Mouse (Mus musculus) left cerebral cortex, postnatal 14 days (tissue): ENCODE data around the gene Dhx37. TPM values are rescaled to one million over a fixed set of nuclear protein-coding genes. Genes with fewer than 3 reads are reported as not detected.
"Not testable (repeated sequence)": the region's sequence is repeated elsewhere in the genome, so short reads cannot be mapped to it uniquely, and the experiment has no call there.

Source experiments
- DNase-seq, 2 experiments: peaks; one replicate each; pipeline ENCODE4 v3.0.0; 2021 to 2022; ENCODE audit warnings: low spot score in 2 of 2, mixed read lengths in 1 of 2
- intact Hi-C: fragments of 180-260 bp; cut with DNase I; formaldehyde crosslinking; loops from one replicate; pipeline ENCODE4 v1.15.1; 2025
- total RNA-seq, 2 experiments: library from RNA; stranded (reverse); gene quantifications; 2 replicates each; pipeline ENCODE4 v1.2.3; 2021

Gene Dhx37
- total RNA-seq, 2 experiments from 2014 or later = 10.1 to 10.9 TPM

GRCm38 (mm10) chr5:125456100-125456499 lies 22.2 kb upstream of the Dhx37 start:
- intact Hi-C loops = no loop called here
- no peak for DNase-seq

GRCm38 (mm10) chr5:125452573-125452972 lies 18.7 kb upstream of the Dhx37 start:
- intact Hi-C loops = no loop called here

GRCm38 (mm10) chr5:125449306-125449705 lies 15.4 kb upstream of the Dhx37 start:
- DNase-seq = peak; percentile 44 to 61
- intact Hi-C loops = no loop called here

More at GRCm38 (mm10) chr5:125452573-125452972, 18.7 kb upstream of the Dhx37 start:
- DNase-seq = no peak

- intact Hi-C loops = no loop called here
- DNase-seq = no peak
These were observed 14.7 kb upstream of the Dhx37 start for GRCm38 (mm10) chr5:125448631-125449030.

GRCm38 (mm10) chr5:125448026-125448425 lies 14.1 kb upstream of the Dhx37 start:
- DNase-seq = no peak
- intact Hi-C loops = no loop called here

- intact Hi-C loops = no loop called here
- peak; percentile 19 to 61 for DNase-seq
These were observed 12.4 kb upstream of the Dhx37 start for GRCm38 (mm10) chr5:125446344-125446743.

GRCm38 (mm10) chr5:125444554-125444953 lies 10.6 kb upstream of the Dhx37 start:
- DNase-seq = no peak
- intact Hi-C loops = no loop called here

- DNase-seq = no peak
- intact Hi-C loops = no loop called here
These were observed 10.0 kb upstream of the Dhx37 start for GRCm38 (mm10) chr5:125443915-125444314.

GRCm38 (mm10) chr5:125443335-125443734 lies 9.4 kb upstream of the Dhx37 start:
- no peak for DNase-seq
- intact Hi-C loops = no loop called here

- no peak for DNase-seq
- intact Hi-C loops = no loop called here
These were observed 8.4 kb upstream of the Dhx37 start for GRCm38 (mm10) chr5:125442136-125442995.

GRCm38 (mm10) chr5:125441234-125442114 lies 7.6 kb upstream of the Dhx37 start, which contains the start of gene Bri3bp:
Gene Bri3bp (plus strand): TSS chr5:125441568.
- intact Hi-C loops = no loop called here
- DNase-seq = peak; percentile 27 to 48

- intact Hi-C loops = no loop called here
- DNase-seq = no peak
These were observed 6.8 kb upstream of the Dhx37 start for GRCm38 (mm10) chr5:125440583-125441233.

- intact Hi-C loops, DNase-seq: not testable (repeated sequence)
These were observed 426 bp upstream of the Dhx37 start for GRCm38 (mm10) chr5:125434347-125434746.

GRCm38 (mm10) chr5:125432324-125432723 lies 1.6 kb downstream of the Dhx37 start:
- DNase-seq, intact Hi-C loops: not testable (repeated sequence)

GRCm38 (mm10) chr5:125426343-125426742 lies 7.6 kb downstream of the Dhx37 start:
- intact Hi-C loops = no loop called here
- DNase-seq = no peak

- DNase-seq = no peak
- intact Hi-C loops = no loop called here
These were observed 8.1 kb downstream of the Dhx37 start for GRCm38 (mm10) chr5:125425698-125426276.

GRCm38 (mm10) chr5:125419124-125419523 lies 14.8 kb downstream of the Dhx37 start:
- intact Hi-C loops = no loop called here
- no peak for DNase-seq

GRCm38 (mm10) chr5:125418636-125419035 lies 15.3 kb downstream of the Dhx37 start:
- DNase-seq = no peak
- intact Hi-C loops = no loop called here

GRCm38 (mm10) chr5:125416183-125416582 lies 17.7 kb downstream of the Dhx37 start:
- no peak for DNase-seq
- intact Hi-C loops = no loop called here
